Mouse (Mus musculus) testis, postnatal 14 days (tissue): ENCODE data around the gene Atpaf1.

Source experiments
- DNase-seq: peaks from one replicate; pipeline ENCODE4 v3.0.0; 2021; ENCODE audit warnings: low spot score

Gene Atpaf1

DNA sequence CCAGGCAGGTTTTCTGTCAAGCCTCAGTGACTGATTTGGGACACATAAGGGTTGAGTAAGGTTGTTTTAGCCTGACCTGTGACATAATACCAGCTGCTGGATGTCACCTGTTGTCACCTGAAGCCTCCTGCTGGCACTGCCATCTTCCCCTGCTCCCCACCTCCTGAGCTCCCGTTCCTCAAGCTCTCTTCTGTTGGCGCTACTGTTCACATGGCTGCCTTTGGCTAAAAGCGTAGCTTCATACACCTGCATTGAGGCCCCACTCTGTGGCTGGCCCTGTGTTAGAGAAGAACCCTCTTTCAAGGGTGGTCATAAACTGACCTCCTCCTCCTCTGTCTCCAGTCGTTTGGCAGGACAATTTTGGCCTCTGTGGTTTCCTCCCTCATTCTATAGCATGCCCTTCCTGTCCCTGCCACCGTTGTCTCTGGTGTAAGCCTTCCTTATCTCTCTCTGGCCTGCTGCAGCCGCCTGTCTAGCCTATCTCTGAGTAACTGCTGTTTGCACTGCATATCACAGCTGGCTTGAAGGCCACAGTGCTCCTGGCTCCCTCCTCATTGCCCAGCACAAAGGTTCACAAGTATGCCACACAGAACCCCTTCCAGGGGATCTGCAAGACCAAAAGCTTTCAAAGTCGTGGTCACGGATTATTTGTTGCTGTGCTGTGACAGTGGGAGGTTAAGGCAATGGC is 64.5 kb downstream of the Atpaf1 start:
- DNase-seq, result no peak

DNA sequence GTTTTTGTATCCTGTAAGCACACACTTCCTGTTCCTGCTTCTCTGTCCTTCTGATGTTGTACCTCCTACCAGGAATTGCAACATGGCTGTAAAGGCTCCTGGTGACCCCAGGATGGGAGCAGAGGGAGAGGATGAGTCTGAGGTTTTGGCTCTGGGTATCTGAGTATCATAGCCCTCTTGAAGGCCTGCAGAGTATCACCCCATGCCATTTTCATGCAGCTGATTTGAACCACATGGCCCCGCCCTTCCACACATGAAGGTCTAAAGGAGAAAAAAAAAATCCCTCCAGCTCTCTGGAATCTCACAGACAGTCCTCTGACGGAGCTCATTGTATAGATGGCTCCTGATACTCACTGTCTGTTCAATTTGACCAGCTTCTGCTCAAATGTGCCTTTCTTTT is 65.5 kb downstream of the Atpaf1 start:
- no peak for DNase-seq

GRCm38 (mm10) chr4:115850631-115851030 is 66.0 kb downstream of the Atpaf1 start:
- no peak for DNase-seq

DNA sequence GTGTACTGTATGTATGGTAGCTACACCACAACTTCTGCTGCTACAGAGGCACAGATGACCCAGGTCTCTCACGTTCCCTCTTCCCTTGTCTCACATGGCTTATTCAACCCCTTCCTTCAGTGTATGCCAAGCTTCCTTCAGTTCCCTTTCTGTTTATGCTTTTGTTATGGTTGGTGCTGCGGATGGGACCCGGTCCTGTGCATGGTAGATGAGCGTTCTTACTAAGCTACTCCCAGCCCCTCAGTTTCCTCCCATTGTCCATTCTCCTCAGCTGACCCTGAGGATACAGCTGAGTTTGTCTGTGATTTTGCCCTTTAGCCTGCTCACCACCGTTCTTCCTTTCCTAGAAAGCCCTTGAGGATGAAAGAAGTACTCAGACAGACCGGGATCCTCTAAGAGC is 67.0 kb downstream of the Atpaf1 start:
- DNase-seq, result no peak

GRCm38 (mm10) chr4:115855100-115855499 is 70.5 kb downstream of the Atpaf1 start:
- no peak for DNase-seq

DNA sequence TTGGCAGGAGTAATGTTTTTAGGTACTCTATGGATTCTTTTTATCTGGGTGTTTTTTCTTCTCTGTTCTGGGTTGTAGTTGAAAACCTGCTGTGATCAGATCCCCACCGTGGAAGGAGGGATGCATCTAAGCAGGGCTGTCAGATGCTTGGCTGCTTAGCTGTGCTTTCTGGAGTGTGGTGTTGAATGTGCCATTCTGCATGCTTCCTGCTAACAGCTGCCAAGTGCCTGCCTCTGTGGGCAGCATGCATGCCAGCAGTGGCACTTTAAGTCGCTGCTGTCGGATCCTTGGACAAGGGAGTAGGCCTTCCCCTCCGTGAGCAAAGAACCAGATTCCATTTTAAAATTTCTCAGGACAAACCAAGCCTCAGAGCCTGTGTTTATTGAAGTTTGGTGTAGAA is 71.0 kb downstream of the Atpaf1 start:
- DNase-seq, result no peak

- no peak for DNase-seq
These were observed 71.7 kb downstream of the Atpaf1 start for GRCm38 (mm10) chr4:115856282-115856681.

GRCm38 (mm10) chr4:115857293-115857883 is 72.8 kb downstream of the Atpaf1 start:
- no peak for DNase-seq

DNA sequence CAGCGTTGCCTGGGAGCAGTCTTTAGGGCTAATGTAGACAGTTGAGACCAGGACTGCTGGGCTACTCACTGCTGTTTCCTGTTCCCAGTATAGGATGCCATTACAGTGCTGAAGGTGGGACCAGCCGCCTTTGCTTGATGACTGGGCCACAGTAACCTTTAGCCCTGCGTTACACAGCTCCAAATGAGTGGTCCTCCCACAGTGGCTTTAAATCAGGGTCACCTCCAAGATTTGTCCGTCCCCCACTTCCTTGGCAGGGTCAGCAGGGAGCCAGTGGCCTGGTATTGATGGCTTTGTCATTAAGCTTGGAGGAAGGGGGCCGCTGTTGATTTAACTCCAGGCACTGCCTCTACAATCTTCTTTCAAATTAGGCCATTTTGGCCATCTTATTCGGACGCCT is 78.7 kb downstream of the Atpaf1 start:
- no peak for DNase-seq

DNA sequence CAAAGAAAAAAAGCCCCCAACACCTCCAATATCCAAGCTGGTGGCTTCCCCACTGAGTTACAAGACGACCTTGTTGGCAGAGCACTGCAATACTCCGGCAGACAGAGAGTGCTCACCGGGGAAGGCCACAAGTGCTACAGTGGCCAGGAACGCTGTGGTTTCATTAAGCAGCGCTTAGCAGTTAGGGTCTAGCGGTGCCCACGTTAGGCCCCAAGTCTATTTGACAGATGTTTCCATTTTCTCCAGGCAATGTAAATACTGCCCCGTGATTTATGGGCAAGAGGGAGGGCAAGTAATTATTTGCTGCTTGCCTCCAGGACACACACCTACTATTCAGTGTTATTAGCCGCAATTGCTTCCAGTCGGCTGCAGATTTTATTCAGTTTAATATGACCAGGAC is 79.3 kb downstream of the Atpaf1 start:
- no peak for DNase-seq
